24 mouse cellular contexts compared by ENCODE assay signal in the genomic region with DNA sequence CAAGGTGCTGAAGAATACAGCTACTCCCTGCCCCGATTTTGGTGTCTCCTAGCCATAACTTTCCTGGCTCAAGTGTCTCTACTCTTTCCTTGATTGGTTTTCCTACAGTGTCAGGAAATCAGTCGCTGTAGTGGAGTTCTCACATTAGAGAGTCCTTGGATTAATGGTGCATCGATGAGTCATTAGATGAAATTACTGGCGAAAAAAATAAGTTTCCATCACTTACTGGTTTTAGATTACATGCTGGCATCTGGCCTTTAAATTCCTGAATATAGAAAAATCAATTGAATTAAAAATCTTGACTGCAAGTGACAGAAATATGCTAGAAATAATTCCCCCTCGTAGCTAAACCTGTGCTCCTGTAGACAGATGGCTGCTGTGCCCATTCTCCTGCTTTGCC.
"Had no signal": no experiment of that assay in that cellular context is flagged by ENCODE, and none has a peak within 500 bp of the region (broad histone marks: within the 10 kb centered on the region; RNA-seq: fewer than 3 reads in every experiment).

No protein-coding gene starts in this region.

- DNase-seq: gastrocnemius, postnatal 14 days; gastrocnemius, postnatal 36 days; heart, adult 11 months; heart, adult 2 months; heart, postnatal 14 days; heart, postnatal 36 days; kidney, adult 11 months; kidney, adult 2 months; kidney, adult 9 months; kidney, postnatal 10 days; kidney, postnatal 36 days; layer of hippocampus, adult 9-11 months; layer of hippocampus, postnatal 36 days had no signal

- H3K9ac ChIP-seq: heart, embryonic 13.5 days; heart, embryonic 15.5 days; hindbrain, embryonic 15.5 days; limb, embryonic 13.5 days; limb, embryonic 15.5 days; liver, embryonic 12.5 days; liver, embryonic 14.5 days had no signal

- H3K9me3 ChIP-seq: heart, embryonic 15.5 days; hindbrain, embryonic 13.5 days; hindbrain, embryonic 15.5 days; limb, embryonic 13.5 days; limb, embryonic 15.5 days; liver, embryonic 12.5 days had no signal

- H3K4me3 ChIP-seq: heart, adult 2 months; heart, embryonic 13.5 days; heart, embryonic 15.5 days; hindbrain, embryonic 13.5 days; hindbrain, embryonic 15.5 days; limb, embryonic 13.5 days; limb, embryonic 15.5 days; liver, embryonic 12.5 days had no signal

- H3K36me3 ChIP-seq: heart, embryonic 13.5 days; heart, embryonic 15.5 days; hindbrain, embryonic 13.5 days; hindbrain, embryonic 15.5 days; limb, embryonic 15.5 days; liver, embryonic 12.5 days had no signal

- H3K4me2 ChIP-seq: heart, embryonic 11.5 days; heart, embryonic 13.5 days; heart, embryonic 15.5 days; hindbrain, embryonic 13.5 days; hindbrain, embryonic 15.5 days; limb, embryonic 13.5 days; limb, embryonic 15.5 days; liver, embryonic 12.5 days had no signal

- H3K27ac ChIP-seq: heart, adult 2 months; heart, embryonic 13.5 days; heart, embryonic 15.5 days; hindbrain, postnatal 0 days; limb, embryonic 13.5 days; limb, embryonic 15.5 days; liver, embryonic 12.5 days; liver, embryonic 14.5 days had no signal

- H3K27me3 ChIP-seq: hindbrain, embryonic 13.5 days; hindbrain, embryonic 15.5 days; limb, embryonic 13.5 days; limb, embryonic 15.5 days; liver, embryonic 12.5 days had no signal

- ATAC-seq: hindbrain, postnatal 0 days; intestine, embryonic 16.5 days; liver, embryonic 12.5 days had no signal
